19 mouse cellular contexts compared by ENCODE assay signal in the genomic region with DNA sequence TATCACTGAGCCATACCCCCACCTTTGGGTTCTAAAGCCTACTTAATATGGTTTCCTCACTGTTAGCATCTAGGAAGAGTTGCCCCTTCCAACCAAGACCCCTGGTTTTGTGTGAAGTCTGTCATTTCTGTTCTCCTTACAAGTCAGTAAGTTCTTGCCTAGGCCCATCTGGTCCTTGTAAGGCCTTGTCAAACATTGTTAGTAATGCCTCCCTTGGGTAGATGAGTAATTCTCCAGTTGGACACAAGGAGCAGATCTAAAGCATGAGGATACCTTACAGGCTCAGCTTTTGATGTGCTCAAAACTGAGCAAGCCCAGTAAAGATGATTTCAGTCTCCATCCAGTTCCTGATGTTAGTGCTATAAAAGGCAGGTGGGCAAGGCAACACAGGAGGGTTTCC. TPM values are rescaled to one million over a fixed set of nuclear protein-coding genes. Genes with fewer than 3 reads are reported as not detected.
"Had no signal": no experiment of that assay in that cellular context is flagged by ENCODE, and none has a peak within 500 bp of the region (broad histone marks: within the 10 kb centered on the region; RNA-seq: fewer than 3 reads in every experiment).

No protein-coding gene starts in this region.

- ATAC-seq: midbrain, embryonic 16.5 days had no signal

- DNase-seq: lung, adult 18-20 months; lung, embryonic 14.5 days; lung, postnatal 10 days; midbrain, embryonic 14.5 days; right cerebral cortex, postnatal 14 days; thymus, adult 2 months; thymus, postnatal 25 days; thymus, postnatal 4 days had no signal

- H3K9ac ChIP-seq: lung, embryonic 14.5 days; midbrain, embryonic 12.5 days; neural tube, embryonic 12.5 days; stomach, embryonic 15.5 days had no signal

- H3K27me3 ChIP-seq: midbrain, embryonic 12.5 days; neural tube, embryonic 12.5 days; stomach, embryonic 15.5 days had no signal

- H3K27ac ChIP-seq: midbrain, embryonic 10.5 days; midbrain, embryonic 12.5 days; neural tube, embryonic 12.5 days; stomach, embryonic 15.5 days; stomach, postnatal 0 days had no signal

- H3K9me3 ChIP-seq: midbrain, embryonic 10.5 days; midbrain, embryonic 12.5 days; neural tube, embryonic 12.5 days; stomach, embryonic 15.5 days had no signal

- H3K4me2 ChIP-seq: lung, embryonic 14.5 days; midbrain, embryonic 12.5 days; neural tube, embryonic 12.5 days; stomach, embryonic 15.5 days had no signal

- H3K36me3 ChIP-seq: midbrain, embryonic 10.5 days; midbrain, embryonic 12.5 days; neural tube, embryonic 12.5 days; stomach, embryonic 15.5 days had no signal

- H3K4me3 ChIP-seq: midbrain, embryonic 10.5 days; midbrain, embryonic 12.5 days; myocyte; neural tube, embryonic 12.5 days; stomach, embryonic 15.5 days had no signal

RNA-seq across cellular contexts. Expression of gene Gm21885, which starts 12.9 kb away (rescaled TPM):
- polyA plus RNA-seq: midbrain, embryonic 10.5 days; myocyte; neural tube, embryonic 12.5 days; neural tube, embryonic 14.5 days; spleen, adult 2 months; stomach, postnatal 0 days; testis, adult 2 months; thymus, adult 2 months; urinary bladder, adult 2 months had no signal
